Mouse (Mus musculus): ENCODE data around the gene Rbm48. TPM values are rescaled to one million over a fixed set of nuclear protein-coding genes. Genes with fewer than 3 reads are reported as not detected.

Rbm48 gene
- polyA plus RNA-seq, 2 experiments = 4.1 to 6.2 TPM

GRCm38 (mm10) chr5:3543629-3544479, 52.5 kb downstream of the Rbm48 start, which contains the start of gene Fam133b:
Gene Fam133b (plus strand): TSS chr5:3543833.
- peak within 1 kb of the TSS; percentile 97 for H3K9ac ChIP-seq (replicated peaks)
- peaks cover 7 to 19% of the 10 kb centered on the region in 2 experiments for H3K4me1 ChIP-seq (replicated peaks; ENCODE audit: control insufficient read depth in 2 of 2, insufficient read depth in 2 of 2, low read length in 1 of 2)
- no peaks in the 10 kb centered on the region for H3K9me3 ChIP-seq (ENCODE audit: control insufficient read depth, low read length)
- WGBS (ENCODE audit: insufficient replicate concordance) = under 1% methylated on average over 79 of the region's 80 CpGs
- H3K4me2 ChIP-seq (ENCODE audit: low read depth) = peak within 1 kb of the TSS; percentile 73
- peaks cover 5% of the 10 kb centered on the region; the same call in 1 of the 2 replicates for H3K36me3 ChIP-seq (replicated peaks; ENCODE audit: control insufficient read depth, insufficient read depth, low read depth)
- H3K27ac ChIP-seq = peak within 1 kb of the TSS; percentile 43
- no peaks in the 10 kb centered on the region for H3K27me3 ChIP-seq (ENCODE audit: control insufficient read depth, insufficient read depth, low read length)
- TF ChIP-seq EP300 (IDR thresholded peaks at IDR 0.05; ENCODE audit: low read depth) (0 out of 2 replicates have a peak, but pooled peaks have one; percentile 18), CTCF (IDR thresholded peaks at IDR 0.05; ENCODE audit: low read depth) (peak; percentile 97)
- peak within 1 kb of the TSS; percentile 81 to 86 for H3K4me3 ChIP-seq (ENCODE audit: insufficient read depth in 1 of 2, low read depth in 2 of 2, low read length in 2 of 2)
- ATAC-seq (ENCODE audit: insufficient read depth) (peak; percentile 95), DNase-seq (ENCODE audit: low read depth in 3 of 3, low spot score in 3 of 3) (peak; percentile 83 to 84 (median 83))

DNA sequence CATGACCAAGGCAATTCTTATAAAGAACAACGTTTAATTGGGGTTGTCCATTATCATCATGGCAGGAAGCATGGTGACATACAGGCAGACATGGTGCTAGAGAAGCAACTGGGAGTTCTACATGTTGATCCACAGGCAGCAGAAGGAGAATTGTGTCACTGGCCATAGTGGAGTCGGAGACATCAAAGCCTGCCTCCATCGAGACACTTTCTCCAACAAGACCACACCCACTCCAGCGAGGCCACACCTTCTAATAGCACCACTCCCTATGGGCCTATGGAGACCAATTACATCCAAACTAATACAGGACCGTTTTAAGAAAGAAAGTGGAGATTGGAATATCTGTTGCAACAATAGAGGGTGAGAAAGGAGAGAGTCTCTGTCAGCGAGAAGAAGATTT, 54.5 kb downstream of the Rbm48 start:
- Histone ChIP-seq H3K9me3 (ENCODE audit: control insufficient read depth, low read length) (no peaks in the 10 kb centered on the region), H3K4me3 (ENCODE audit: insufficient read depth in 1 of 2, low read depth in 2 of 2, low read length in 2 of 2) (no peak overlapping the region), H3K27me3 (ENCODE audit: control insufficient read depth, insufficient read depth, low read length) (no peaks in the 10 kb centered on the region), H3K36me3 (replicated peaks; ENCODE audit: control insufficient read depth, insufficient read depth, low read depth) (peaks cover under 1% of the 10 kb centered on the region; the same call in 1 of the 2 replicates), H3K27ac (no peak overlapping the region), H3K9ac (replicated peaks) (no peak overlapping the region), H3K4me2 (ENCODE audit: low read depth) (no peak overlapping the region), H3K4me1 (replicated peaks; ENCODE audit: control insufficient read depth in 2 of 2, insufficient read depth in 2 of 2, low read length in 1 of 2) (peaks cover 7 to 19% of the 10 kb centered on the region in 2 experiments)
- DNase-seq (ENCODE audit: low read depth in 3 of 3, low spot score in 3 of 3) (no peak), ATAC-seq (ENCODE audit: insufficient read depth) (no peak)
- 64% methylated on average over 6 of the region's 6 CpGs for WGBS (ENCODE audit: insufficient replicate concordance)
- TF ChIP-seq EP300 (IDR thresholded peaks at IDR 0.05; ENCODE audit: low read depth) (no peak), CTCF (IDR thresholded peaks at IDR 0.05; ENCODE audit: low read depth) (no peak)

DNA sequence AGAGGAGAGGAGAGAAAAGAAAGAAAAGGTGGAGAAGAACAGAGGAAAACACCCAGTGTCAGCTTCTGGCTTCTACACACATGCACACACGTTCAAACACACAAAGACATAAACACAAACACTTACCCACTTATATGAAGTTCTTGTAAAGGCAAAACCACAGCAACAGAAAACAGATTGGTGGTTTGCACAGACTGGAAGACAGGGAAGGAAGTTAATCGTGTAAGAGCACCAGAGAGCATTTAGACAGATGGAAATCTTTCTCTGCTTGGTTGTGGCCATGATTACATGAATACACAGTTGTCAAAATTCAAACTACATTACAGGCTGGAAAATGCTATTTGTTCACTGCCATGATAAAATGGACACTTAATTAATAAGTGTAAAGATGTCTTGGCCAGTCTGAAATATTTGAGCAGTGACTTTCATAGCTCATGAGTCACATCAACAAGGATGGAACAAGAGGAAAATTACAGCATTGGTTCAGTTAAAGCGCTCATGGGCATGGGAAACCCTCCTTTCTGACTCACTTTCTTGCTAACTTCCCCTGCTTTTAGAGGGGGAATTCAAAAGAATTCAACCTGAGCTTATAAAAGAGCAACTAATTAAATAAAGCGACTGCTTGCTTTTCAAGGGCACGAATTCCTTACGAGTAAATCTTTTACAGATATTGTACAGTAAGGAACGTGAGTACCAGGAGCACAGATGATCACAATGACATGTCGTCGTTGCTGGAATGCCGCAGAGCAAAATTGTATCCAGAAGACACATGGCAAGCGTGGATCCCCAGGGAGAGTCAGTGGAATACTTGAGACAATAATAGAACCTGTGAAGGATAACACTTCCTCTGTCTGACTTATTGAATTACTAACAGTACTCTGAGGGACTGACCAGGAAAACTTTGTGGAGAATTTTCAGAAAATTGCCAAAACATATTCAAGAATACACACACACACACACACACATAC, 57.6 kb downstream of the Rbm48 start:
- Histone ChIP-seq H3K36me3 (replicated peaks; ENCODE audit: control insufficient read depth, insufficient read depth, low read depth) (no peaks in the 10 kb centered on the region), H3K4me3 (ENCODE audit: insufficient read depth in 1 of 2, low read depth in 2 of 2, low read length in 2 of 2) (no peak overlapping the region), H3K27ac (no peak overlapping the region), H3K4me2 (ENCODE audit: low read depth) (no peak overlapping the region), H3K9me3 (ENCODE audit: control insufficient read depth, low read length) (no peaks in the 10 kb centered on the region), H3K27me3 (ENCODE audit: control insufficient read depth, insufficient read depth, low read length) (no peaks in the 10 kb centered on the region), H3K4me1 (replicated peaks; ENCODE audit: control insufficient read depth in 2 of 2, insufficient read depth in 2 of 2, low read length in 1 of 2) (peaks cover 0 to 7% of the 10 kb centered on the region in 2 experiments; a peak in 3 of 4 replicates), H3K9ac (replicated peaks) (no peak overlapping the region)
- DNase-seq (ENCODE audit: low read depth in 3 of 3, low spot score in 3 of 3) = no peak
- ATAC-seq (ENCODE audit: insufficient read depth) = no peak
- TF ChIP-seq EP300 (IDR thresholded peaks at IDR 0.05; ENCODE audit: low read depth) (no peak), CTCF (IDR thresholded peaks at IDR 0.05; ENCODE audit: low read depth) (no peak)
- WGBS (ENCODE audit: insufficient replicate concordance) = 51% methylated on average over 11 of the region's 11 CpGs

DNA sequence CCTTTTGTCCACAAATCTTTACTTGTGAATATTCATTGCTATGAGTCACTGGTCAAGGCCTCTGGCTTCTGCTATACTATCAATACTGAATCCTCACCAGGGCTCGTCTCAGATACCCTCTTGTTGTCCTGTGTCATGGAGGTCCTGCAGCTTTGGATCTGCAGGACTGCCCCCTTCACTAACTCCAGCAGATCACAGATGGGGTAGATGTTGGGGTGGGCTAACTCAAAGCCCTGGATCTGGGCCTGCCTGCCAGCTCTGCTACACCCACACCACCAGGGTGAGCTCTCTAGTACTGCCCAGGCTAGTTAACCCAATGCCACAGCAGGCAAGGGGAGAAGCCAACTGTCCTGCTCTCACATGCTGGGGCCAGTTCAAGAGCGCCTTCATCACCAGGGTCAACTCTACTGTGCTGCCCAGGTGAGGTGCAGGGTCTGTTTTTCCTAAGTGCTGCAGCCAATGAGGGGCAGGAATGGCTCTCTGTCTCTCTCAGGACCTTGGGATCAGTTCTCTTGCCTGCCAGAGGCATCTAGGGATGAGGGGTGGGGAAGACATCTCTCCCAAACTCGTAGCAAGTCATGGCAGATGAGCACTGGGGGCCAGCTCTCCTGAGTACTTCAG, 59.7 kb downstream of the Rbm48 start:
- WGBS (ENCODE audit: insufficient replicate concordance) = 52% methylated on average over 3 of the region's 3 CpGs
- Histone ChIP-seq H3K4me1 (replicated peaks; ENCODE audit: control insufficient read depth in 2 of 2, insufficient read depth in 2 of 2, low read length in 1 of 2) (peaks cover 0 to under 1% of the 10 kb centered on the region in 2 experiments; a peak in 2 of 4 replicates), H3K9me3 (ENCODE audit: control insufficient read depth, low read length) (no peaks in the 10 kb centered on the region), H3K27ac (no peak overlapping the region), H3K9ac (replicated peaks) (no peak overlapping the region), H3K4me2 (ENCODE audit: low read depth) (no peak overlapping the region), H3K27me3 (ENCODE audit: control insufficient read depth, insufficient read depth, low read length) (no peaks in the 10 kb centered on the region), H3K36me3 (replicated peaks; ENCODE audit: control insufficient read depth, insufficient read depth, low read depth) (no peaks in the 10 kb centered on the region), H3K4me3 (ENCODE audit: insufficient read depth in 1 of 2, low read depth in 2 of 2, low read length in 2 of 2) (no peak overlapping the region)
- ATAC-seq (ENCODE audit: insufficient read depth) (peak; percentile 11; the same call in 1 of the 2 replicates), DNase-seq (ENCODE audit: low read depth in 3 of 3, low spot score in 3 of 3) (no peak)
- TF ChIP-seq EP300 (IDR thresholded peaks at IDR 0.05; ENCODE audit: low read depth) = no peak
- no peak for TF ChIP-seq CTCF (IDR thresholded peaks at IDR 0.05; ENCODE audit: low read depth)

Other genes starting within 250 kb of the Rbm48 start
- 6.5 and 10.9 TPM in 2 replicates for gene Fam133b, start 52.8 kb downstream of the Rbm48 start, polyA plus RNA-seq (2012; rRNA removed)
- 11.6 and 11.7 TPM in 2 replicates for gene Fam133b, start 52.8 kb downstream of the Rbm48 start, polyA plus RNA-seq (2014; fragmentation: Nextera tagmentation; extraction: Ambion mirVana)
- gene 1700109H08Rik, start 25.0 kb downstream of the Rbm48 start, polyA plus RNA-seq (2012; rRNA removed) = 1.2 and 1.9 TPM in 2 replicates
- gene 1700109H08Rik, start 25.0 kb downstream of the Rbm48 start, polyA plus RNA-seq (2014; fragmentation: Nextera tagmentation; extraction: Ambion mirVana) = 0.50 and 0.71 TPM in 2 replicates
- 2.2 and 4.0 TPM in 2 replicates for gene Pex1, start 519 bp downstream of the Rbm48 start, polyA plus RNA-seq (2012; rRNA removed)
- gene Pex1, start 519 bp downstream of the Rbm48 start, polyA plus RNA-seq (2014; fragmentation: Nextera tagmentation; extraction: Ambion mirVana) = 2.9 and 3.8 TPM in 2 replicates
- not detected in 2 replicates for gene Tmbim7, start 54.6 kb upstream of the Rbm48 start, polyA plus RNA-seq (2012; rRNA removed)
- gene Tmbim7, start 54.6 kb upstream of the Rbm48 start, polyA plus RNA-seq (2014; fragmentation: Nextera tagmentation; extraction: Ambion mirVana) = not detected in 2 replicates
- gene Gatad1, start 60.6 kb upstream of the Rbm48 start, polyA plus RNA-seq (2012; rRNA removed) = 17.8 and 25.4 TPM in 2 replicates
- gene Gatad1, start 60.6 kb upstream of the Rbm48 start, polyA plus RNA-seq (2014; fragmentation: Nextera tagmentation; extraction: Ambion mirVana) = 27.7 and 30.1 TPM in 2 replicates
- gene Ankib1, start 206.3 kb upstream of the Rbm48 start, polyA plus RNA-seq (2012; rRNA removed) = 2.3 and 3.1 TPM in 2 replicates
- gene Ankib1, start 206.3 kb upstream of the Rbm48 start, polyA plus RNA-seq (2014; fragmentation: Nextera tagmentation; extraction: Ambion mirVana) = 3.8 and 4.3 TPM in 2 replicates
- gene Krit1, start 206.6 kb upstream of the Rbm48 start, polyA plus RNA-seq (2012; rRNA removed) = 8.2 and 13.0 TPM in 2 replicates
- 15.6 and 15.7 TPM in 2 replicates for gene Krit1, start 206.6 kb upstream of the Rbm48 start, polyA plus RNA-seq (2014; fragmentation: Nextera tagmentation; extraction: Ambion mirVana)
- 0.02 TPM in 1 of 2 replicates, not detected in the other for gene Lrrd1, start 248.6 kb upstream of the Rbm48 start, polyA plus RNA-seq (2012; rRNA removed)
- gene Lrrd1, start 248.6 kb upstream of the Rbm48 start, polyA plus RNA-seq (2014; fragmentation: Nextera tagmentation; extraction: Ambion mirVana) = 0.05 TPM in 1 of 2 replicates, not detected in the other

Measured in liver, embryonic 14.5 days (tissue).